Mouse (Mus musculus): ENCODE data around the gene Naaladl2.

DNA sequence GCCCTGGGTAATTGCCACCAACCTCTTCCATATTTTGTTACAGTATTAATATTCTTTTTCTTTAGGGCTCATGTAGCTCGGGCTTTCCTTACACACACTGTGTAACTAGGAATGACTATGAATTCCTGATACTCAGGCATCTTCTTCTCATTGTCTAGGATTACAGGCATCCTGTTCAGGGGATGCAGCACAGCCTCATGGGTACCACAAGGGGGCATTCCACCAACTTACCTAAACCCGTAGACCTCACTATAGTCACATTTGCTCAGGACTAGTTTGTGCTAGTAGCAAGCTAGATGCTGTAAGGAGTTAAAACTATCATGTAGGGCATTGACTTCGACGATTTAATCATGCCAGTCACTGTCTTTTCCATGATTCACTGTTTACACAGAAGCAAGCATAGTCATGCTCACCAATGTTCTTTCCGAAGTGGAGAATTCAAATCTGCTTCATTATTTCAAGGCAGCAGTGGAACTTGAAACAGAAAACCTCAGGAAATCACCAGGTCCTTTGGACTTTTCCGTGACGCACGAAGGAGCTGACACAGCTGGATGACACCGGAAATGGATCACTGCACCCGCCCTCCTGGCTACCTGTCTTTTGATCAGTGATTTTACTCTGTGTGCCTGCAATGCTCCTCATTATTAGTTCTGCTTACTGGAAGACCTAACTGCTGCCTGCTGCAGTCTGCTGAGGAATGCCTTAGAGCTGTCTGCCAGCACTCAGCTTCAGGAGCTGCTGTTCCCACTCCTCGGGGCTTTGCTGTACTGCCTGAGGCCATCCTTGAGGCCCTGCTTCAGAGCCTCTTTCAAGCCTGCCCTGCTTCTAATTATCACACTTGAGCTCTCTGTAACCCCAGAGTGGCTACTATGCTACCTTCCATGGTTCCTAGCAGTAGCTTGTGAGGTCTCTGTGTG, 822.3 kb downstream of the Naaladl2 start:
- no peak for TF ChIP-seq FLI1 (IDR thresholded peaks at IDR 0.05; ENCODE audit: low read length)
- no peak for TF ChIP-seq GATA1 (IDR thresholded peaks at IDR 0.05; ENCODE audit: borderline replicate concordance, low read length)
